Mouse (Mus musculus): ENCODE results near the gene Ankrd44.

GRCm38 (mm10) chr1:54815206-54815855 lies 110.9 kb downstream of the Ankrd44 start:
- no peak for TF ChIP-seq CTCF (IDR thresholded peaks at IDR 0.05; ENCODE audit: control insufficient read depth, insufficient read depth, insufficient read length)
- no peak for TF ChIP-seq USF1 (IDR thresholded peaks at IDR 0.05; ENCODE audit: low read depth)
- no peak for TF ChIP-seq CEBPB (IDR thresholded peaks at IDR 0.05; ENCODE audit: low read depth)
